Mouse (Mus musculus) heart, postnatal 0 days (tissue): ENCODE data around the gene Nkain2.

Experiments used
- CTCF ChIP-seq: IDR thresholded peaks from 2 replicates; pipeline ENCODE4 v1.5.1; 2016; ENCODE audit warnings: antibody characterized with exemption, control low read depth, low read depth
- EP300 ChIP-seq: IDR thresholded peaks from 2 replicates; pipeline ENCODE4 v1.6.1; 2016; ENCODE audit warnings: antibody characterized with exemption, low read depth

GRCm38 (mm10) chr10:32243266-32243882 lies 646.9 kb downstream of the Nkain2 start:
- TF ChIP-seq CTCF (no peak), EP300 (no peak)
